Mouse (Mus musculus) lung, adult 2 months (tissue): Measurements from ENCODE around the gene Ccdc63.

Experiments
- CTCF ChIP-seq: fragments of 200-500 bp; IDR thresholded peaks from 2 replicates; pipeline ENCODE4 v1.5.1; 2011; ENCODE audit warnings: mild to moderate bottlenecking, low read length, control low read depth; ENCODE audit not compliant: insufficient read depth
- POLR2A ChIP-seq: fragments of 200-500 bp; IDR thresholded peaks from 2 replicates; pipeline ENCODE4 v1.6.1; 2011; ENCODE audit warnings: low read depth, mild to moderate bottlenecking, control low read depth, low read length, borderline replicate concordance; ENCODE audit errors: extremely low read depth

DNA sequence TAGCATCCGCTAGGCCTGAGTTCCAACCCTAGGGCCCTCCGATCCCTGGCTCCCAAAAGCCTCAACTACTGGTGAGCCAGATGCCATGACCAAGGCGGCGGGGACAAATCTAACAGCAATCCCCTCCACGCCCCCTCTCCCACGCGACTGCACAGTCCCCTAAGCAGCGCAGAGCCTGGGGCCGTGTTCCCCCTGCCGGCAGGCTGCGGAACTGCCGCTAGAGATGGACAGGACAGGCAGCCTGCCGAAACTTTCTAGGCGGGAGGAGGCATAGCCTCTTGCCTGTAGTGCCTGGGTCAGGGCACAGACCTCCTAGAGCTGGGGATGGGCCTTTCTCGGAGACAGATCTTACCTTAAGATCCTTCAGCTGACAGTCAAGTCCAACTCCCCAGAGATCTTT is 49.6 kb downstream of the Ccdc63 start:
- TF ChIP-seq CTCF: peak; percentile 48; the same call in 1 of the 2 replicates
- no peak for TF ChIP-seq POLR2A
